Mouse (Mus musculus) adrenal gland, adult 2 months (tissue): ENCODE results near the gene Nek4. TPM values are rescaled to one million over a fixed set of nuclear protein-coding genes. Genes with fewer than 3 reads are reported as not detected.

Source experiments
- DNase-seq: peaks from one replicate; pipeline ENCODE4 v3.0.0; 2021
- polyA plus RNA-seq: library from polyadenylated mRNA; depleted of rRNA; stranded (reverse); fragments of >200 nt; gene quantifications from 2 replicates; pipeline ENCODE4 v1.2.3, GENCODE M21; 2012; rRNA removed
- total RNA-seq, 2 experiments: library from RNA; stranded (reverse); gene quantifications; 2 replicates each; pipeline ENCODE4 v1.2.3; 2021

Nek4 gene
- total and polyA plus RNA-seq, 3 experiments = 5.5 to 13.3 (median 10.2) TPM

DNA sequence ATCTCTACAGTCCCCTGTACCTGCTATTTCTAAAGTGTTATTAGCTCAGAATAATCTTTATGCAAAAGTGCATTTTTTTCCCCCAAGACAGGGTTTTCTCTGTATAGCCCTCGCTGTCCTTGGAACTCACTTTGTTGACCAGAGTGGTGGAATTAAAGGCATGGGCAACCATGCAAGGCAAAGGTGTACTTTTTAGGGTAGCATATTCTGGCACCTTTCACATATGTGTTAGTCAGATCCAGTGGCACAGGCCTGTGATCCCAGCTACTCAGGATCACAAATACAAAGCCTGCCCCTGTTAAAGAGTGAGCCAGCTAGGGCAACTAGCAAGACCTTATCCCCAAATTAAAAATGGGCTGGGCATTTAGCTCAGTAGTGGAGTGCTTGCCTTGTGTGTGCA, 9.2 kb downstream of the Nek4 start:
- DNase-seq = no peak

DNA sequence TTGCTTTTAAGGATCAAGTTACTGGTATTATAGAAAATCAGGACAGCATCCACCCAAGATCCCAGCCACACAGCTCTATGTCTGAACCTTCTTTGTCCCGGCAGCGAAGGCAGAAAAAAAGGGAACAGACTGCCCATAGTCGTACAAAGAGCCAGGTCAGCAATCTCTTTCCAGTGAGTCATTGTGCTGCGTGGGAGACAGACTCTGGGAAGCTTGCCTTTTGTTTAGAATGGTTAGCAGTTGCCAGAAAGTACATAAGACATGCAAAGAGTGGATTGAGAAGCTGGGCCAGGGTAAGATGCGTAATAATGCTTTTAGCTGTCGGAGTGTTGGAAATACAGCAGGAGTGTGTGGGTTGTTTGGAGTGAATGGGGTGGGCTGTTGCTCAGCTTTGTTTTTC, 23.0 kb downstream of the Nek4 start:
- peak; percentile 53 for DNase-seq

DNA sequence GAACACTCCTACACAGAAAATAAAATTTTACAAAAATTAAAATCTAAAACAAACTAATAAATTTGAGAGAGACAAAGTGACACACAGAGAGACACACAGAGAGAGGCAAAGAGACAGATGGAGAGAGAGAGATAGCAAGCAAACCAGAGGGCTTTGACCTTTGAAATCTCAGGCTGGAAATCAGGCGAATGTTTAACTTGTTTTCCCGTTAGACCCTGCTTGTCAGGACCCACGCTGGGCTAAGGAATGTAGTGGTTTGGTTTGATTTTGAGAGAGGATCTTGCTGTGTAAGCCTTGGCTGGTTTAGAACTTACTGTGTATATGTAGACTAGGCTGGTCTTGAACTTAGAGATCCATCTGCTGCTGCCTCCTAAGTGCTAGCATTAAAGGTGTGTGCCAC, 25.0 kb downstream of the Nek4 start:
- no peak for DNase-seq

DNA sequence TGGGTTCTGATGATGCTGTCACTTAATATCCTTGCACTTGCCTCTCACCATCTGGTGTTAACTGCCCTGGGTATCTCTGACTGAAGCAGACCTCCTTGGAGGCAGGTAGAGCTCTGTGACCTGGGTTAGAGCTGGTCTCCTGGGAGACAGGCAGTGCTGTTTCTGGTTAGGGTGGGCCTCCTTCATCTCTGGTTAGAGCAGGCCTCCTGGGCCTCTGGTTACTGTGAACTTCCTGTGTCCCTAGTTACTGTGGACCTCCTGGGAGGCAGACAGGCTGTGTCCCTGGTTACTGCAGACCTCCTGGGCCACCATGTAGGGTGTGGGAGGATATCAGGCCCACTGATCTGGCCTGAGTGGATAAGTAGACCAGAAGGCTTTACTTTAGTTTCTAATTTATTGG, 45.2 kb downstream of the Nek4 start:
- no peak for DNase-seq

DNA sequence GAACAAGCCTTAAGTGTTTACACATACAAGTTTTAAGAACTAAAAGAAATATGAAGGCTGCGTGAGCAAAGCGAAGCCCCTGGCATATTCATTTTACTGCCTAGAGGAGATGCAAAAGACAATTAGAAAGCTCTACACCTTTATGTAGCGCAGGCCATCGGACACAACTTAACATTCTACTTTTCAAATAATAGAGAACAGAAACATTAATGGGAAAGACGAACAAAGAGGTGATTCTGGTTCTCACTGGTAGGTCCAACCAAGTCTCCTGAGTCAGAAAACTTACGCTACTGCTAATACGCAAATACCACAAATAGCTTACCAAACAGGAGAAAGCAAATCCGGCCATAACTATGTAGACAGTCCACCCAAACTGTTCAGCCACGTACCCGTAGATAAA, 49.2 kb downstream of the Nek4 start:
- DNase-seq = no peak

DNA sequence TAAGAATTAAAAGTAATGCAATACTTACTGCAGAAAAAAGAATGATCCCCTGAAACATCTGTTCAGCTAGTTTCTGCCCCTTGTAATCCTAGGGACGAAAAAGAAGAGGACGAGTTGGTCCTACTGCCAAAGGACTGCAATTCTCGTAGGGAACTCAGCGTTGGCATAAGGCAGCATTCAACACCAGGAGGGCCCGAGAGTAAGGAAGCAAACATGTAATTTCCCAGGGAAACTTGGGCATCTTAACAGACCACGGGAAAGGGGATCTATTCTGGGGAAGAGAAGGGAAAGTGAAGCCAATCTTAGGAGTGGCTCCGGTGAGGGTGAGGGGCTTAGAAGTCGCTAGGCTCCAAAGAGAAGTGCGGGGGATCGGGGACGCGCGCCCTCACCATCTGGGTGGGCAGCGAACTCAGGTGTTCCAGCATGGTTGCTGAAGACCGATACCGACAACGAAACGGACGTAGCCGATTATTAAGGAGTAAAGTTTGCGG, 49.7 kb downstream of the Nek4 start:
- DNase-seq = no peak

DNA sequence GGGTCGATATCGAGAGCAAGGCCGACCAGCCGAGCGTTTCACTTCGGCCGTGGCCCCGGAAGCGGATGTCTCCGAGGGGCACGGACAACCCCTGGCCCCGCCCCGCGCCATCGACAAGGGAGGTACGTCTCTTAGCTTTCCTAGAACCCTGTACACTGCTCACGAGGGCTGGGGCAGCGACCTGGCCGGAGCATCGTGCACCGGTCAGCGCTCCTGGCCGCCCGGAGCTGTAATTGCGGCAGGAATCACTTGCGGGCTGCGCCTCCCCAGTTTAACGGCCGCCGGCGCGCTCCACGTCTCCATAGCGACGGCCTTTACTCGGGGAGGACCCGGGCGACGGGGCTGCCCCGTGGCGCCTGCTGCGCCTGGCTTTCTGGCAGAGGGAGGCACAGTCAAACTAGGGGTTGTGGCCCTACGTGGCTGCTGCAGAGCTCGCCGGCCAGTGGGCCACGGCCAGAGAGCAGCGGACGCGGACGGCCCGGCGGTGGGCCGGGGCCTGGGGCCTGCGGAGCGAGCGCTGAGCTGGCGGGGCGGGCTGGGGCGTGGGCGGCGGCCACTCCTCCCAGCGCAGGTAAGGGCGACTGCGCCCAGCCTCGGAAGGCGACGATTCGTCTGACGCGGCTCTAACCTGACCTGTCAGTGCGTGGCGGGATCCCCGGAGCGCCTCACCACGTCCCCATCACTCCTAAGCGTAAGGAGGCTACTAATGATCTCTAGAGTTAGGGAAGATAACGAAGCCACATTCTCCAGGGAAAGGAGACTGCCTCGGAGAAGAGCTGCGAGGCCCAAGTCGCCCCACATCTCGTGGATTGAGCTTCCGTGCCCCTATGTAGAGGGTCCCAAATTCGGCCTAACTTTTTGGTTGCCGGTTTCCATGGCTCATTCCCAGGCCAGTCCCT, 50.4 kb downstream of the Nek4 start, which contains the start of the genes Glt8d1 and Spcs1:
Gene Glt8d1, plus strand, starts transcription at position 94 of the 899 bp plus-strand sequence.
Gene Spcs1, minus strand, starts transcription at position 366 of the 899 bp plus-strand sequence.
- peak; percentile 94 for DNase-seq

DNA sequence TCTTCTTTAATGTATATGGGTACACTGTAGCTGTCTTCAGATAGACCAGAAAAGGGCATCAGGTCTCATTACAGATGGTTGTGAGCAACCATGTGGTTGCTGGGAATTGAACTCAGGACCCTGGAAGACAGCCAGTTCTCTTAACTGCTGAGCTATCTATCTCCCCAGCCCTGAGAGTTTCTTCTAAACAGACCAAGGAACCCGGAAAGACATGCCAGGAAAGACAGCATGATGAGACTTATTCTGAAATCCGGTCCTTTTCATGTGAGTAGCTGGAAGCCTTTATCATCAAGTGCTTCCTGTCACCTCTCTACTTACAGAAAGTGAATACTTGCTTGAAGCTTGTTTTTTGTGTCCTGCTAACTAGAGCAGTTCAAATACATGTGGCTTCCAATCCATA, 53.4 kb downstream of the Nek4 start:
- DNase-seq = no peak

DNA sequence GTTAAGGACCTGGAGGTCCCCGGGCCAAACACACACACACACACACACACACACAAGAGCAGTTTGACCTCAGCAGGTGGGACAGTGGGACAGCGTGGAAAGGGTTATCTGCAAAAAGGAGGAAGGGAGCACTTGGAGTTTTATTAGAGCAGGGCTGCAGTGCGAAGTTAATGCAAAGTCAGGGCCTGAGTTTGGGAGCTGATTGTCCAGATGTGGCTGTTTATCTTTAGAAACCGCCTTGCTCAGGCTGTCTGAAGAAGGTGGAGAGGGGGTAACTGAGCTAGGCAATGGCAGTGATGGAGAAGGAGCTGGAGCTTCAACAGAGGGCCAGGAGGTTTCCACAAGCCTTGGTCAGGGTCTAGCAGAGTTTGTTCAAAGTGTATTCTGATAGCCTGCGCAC, 55.6 kb downstream of the Nek4 start:
- DNase-seq = no peak

DNA sequence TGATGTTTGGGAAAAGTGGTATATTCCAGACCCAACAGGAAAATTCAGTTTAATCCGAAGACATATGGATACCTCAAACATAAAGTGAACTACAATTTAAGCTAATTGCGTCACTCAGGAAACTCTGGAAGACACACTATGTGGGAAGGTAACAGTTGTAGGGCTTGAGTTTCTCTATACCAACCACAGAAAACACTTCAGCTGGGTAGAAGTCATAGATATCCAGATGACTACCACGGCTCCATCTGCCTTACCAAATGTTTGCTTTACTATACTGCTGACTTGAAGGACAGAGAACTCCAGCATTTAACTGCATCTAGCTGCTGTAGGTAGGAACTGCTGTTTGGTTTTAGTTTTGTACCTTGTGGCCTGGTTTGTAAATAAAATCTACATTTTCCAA, 60.4 kb downstream of the Nek4 start:
- no peak for DNase-seq

DNA sequence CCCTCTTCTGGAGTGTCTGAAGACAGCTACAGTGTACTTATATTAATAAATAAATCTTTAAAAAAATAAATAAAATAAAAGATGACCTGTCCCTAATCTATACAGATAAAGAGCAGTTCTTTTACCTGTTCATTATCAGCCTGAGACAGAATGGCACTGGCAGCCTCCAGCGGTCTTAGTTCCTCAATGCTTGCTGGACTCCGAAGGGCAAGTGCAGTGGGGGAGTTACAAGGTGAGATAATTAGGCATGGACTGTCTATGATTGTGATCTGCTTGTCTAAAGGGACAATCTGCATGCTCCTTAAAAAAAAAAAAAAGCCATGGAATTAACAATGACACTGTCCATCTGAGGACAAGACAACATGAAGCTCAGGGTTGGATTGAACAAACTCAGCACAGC, 62.8 kb downstream of the Nek4 start:
- DNase-seq = no peak

DNA sequence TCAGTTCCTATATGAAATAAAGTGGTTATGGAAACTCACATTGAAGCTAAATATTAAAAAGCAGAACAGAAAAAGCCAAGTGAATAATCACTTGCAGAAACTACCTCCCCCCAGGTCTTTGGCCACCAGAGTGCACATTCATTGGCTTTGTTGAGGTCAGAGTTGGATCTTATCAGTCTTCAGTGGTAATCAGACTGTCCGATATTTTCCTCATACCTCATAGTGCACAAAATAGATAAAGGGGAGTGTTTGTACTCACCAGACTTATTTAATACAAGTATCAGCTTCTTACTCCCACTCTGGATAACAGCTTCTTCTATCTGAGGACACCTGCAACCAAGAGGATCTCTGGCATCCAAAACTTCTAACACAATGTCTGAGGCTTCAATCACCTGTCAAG, 64.9 kb downstream of the Nek4 start:
- DNase-seq = no peak

DNA sequence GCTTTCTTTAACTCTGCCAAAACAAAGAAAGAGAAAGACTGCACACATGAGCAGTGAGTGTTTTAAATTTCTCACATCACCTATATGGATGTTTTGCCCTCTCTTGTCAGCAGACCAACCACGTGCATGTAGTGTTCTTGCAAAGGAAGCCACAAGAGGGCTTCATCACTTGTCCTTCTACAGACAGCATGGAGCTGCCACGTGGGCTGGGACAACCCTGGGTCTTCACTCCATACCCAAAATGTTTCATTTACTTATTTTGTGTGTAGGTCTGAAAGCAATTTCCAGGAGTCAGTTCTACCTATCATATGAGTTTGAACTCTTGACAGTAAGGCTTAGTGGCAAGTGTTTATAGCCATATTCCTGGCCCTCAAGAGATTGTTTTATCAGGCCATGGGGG, 66.7 kb downstream of the Nek4 start:
- peak; percentile 42 for DNase-seq

DNA sequence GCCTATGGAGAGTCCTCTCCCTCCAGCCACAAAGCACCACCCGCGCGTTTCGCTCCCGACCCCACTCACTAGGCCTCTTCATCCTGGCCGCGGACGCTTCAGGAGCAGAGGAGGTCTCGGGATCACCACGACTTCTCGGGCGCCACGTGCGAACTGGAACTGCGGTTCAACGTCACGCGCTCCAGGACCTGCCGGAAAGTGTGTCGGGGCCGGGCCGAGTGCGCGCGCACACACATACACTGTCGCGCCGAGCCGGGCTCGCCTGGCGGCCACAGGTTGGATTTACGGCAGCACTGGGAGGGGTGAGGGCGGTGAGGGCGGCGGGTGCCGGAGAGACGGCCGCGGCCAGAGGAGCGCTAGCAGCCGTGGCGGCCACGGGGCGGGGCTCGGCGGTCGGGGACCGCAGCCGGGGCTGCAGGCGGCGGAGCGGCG, 67.7 kb downstream of the Nek4 start, which contains the start of the genes Pbrm1 and Gnl3:
Gene Pbrm1, plus strand, starts transcription at position 279 of the 432 bp plus-strand sequence.
Gene Gnl3, minus strand, starts transcription at position 293 of the 432 bp plus-strand sequence.
- DNase-seq = peak; percentile 98

DNA sequence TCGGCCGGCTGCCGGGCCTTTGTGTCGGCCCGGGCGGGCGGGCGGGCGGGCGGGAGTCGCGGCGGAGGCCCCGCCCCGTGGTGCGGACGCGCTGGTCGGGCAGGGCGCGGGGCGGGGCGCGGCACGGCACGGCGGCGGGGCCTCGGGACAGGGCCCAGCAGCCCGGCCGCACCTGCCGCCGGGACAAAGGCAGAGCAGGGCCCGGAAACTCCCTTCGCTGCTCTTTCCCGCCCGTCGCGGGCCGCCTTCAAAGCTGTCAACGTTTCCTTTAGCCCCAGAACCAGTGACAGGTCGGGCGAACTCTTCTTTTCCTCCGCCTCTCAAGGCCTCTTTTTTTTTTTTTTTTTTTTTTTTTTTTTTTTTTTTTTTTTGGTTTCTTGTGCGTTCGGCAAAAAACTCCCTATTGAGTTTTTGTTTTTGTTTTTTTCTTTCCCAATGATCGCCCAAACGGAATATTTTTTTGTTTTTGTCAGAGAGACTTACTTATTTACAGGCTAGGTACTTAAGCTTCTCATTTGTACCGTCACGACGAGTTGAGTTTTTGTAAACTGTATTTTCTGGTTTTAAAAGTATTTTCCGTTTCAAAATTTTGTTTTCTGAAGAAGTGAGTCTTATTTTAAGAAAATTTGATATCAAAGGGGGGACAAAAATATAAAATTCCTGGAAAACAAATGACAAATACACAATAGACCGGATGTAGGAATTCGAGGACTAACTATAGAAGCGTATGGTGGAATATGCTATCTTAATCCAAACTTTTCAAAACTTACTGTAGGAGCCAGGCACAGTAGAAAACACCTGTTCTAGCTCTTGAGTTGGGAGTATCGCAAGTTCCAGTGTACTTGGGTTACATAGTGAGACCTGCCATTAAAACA, 68.4 kb downstream of the Nek4 start:
- no peak for DNase-seq

DNA sequence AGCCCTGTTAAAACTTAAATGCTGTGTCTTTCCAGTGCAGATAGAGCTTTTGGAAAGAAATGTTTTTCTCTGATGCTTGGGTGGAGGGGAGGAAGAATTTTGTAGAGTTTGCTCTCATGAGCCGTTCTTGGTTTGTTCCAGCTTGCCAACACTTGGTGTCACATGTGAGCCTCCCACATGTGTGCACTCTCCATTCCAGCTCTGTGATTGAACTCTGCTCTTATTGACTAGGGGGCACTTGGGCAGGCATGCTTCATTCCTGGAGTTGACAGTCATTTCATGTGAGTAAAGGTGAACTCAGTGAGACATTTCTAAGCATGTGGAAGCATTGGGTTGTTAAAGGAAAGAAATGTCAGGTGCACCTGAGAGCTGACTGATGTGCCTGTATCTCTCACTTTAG, 71.4 kb downstream of the Nek4 start:
- DNase-seq = no peak

DNA sequence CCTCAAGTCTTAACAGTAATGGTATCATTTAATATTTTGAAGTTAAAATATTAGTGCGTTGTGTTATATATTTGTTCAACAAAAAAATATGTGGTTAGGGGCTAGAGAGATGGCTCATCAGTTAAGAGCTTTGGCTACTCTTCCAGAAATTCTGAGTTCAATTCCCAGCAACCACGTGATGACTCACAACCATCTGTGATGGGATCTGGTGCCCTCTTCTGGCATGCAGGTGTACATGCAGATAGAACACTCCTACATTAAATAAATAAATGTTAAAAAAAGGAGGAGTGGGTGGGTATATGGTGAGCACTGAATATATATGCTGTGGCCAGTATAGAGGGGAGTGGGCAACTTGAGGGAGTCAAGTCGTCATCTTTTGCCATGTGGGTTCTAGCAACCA, 74.6 kb downstream of the Nek4 start:
- no peak for DNase-seq

Other genes with a start within 250 kb of the Nek4 start
- 10 to 100 TPM; 20.9 to 27.0 TPM for gene Sfmbt1, start 236.5 kb upstream of the Nek4 start, total RNA-seq
- gene Sfmbt1, start 236.5 kb upstream of the Nek4 start, polyA plus RNA-seq = 0.66 and 0.81 TPM in 2 replicates
- gene Tmem110, start 125.8 kb upstream of the Nek4 start, total RNA-seq = 10 to 100 TPM; 16.0 to 24.6 TPM
- 21.6 and 22.1 TPM in 2 replicates for gene Tmem110, start 125.8 kb upstream of the Nek4 start, polyA plus RNA-seq
- gene Mustn1, start 72.2 kb upstream of the Nek4 start, total RNA-seq = 1 to 10 TPM; 1.8 to 5.3 TPM
- gene Mustn1, start 72.2 kb upstream of the Nek4 start, polyA plus RNA-seq = 3.6 and 3.8 TPM in 2 replicates
- gene Itih4, start 64.9 kb upstream of the Nek4 start, total RNA-seq = 10 to 100 TPM in 1 of 2 experiments, 1 to 10 TPM in 1; 6.2 to 12.7 TPM
- gene Itih4, start 64.9 kb upstream of the Nek4 start, polyA plus RNA-seq = 0.64 and 0.88 TPM in 2 replicates
- 1 to 10 TPM in 1 of 2 experiments, under 1 TPM in 1; 0.97 to 2.5 TPM for gene Itih3, start 27.6 kb upstream of the Nek4 start, total RNA-seq
- gene Itih3, start 27.6 kb upstream of the Nek4 start, polyA plus RNA-seq = 0.18 and 0.19 TPM in 2 replicates
- 1 to 10 TPM in 1 of 2 experiments, not detected in 1; 2.2 TPM for gene Itih1, start 8.1 kb upstream of the Nek4 start, total RNA-seq
- 0.37 TPM in 1 of 2 replicates, not detected in the other for gene Itih1, start 8.1 kb upstream of the Nek4 start, polyA plus RNA-seq
- 10 to 100 TPM; 40.9 to 50.7 TPM for gene Glt8d1, start 50.0 kb downstream of the Nek4 start, total RNA-seq
- 17.7 and 23.3 TPM in 2 replicates for gene Glt8d1, start 50.0 kb downstream of the Nek4 start, polyA plus RNA-seq
- 100 to 1,000 TPM; 234 to 254 TPM for gene Spcs1, start 50.3 kb downstream of the Nek4 start, total RNA-seq
- 60.5 and 69.4 TPM in 2 replicates for gene Spcs1, start 50.3 kb downstream of the Nek4 start, polyA plus RNA-seq
- 10 to 100 TPM; 45.7 to 48.9 TPM for gene Pbrm1, start 67.8 kb downstream of the Nek4 start, total RNA-seq
- 9.3 and 9.7 TPM in 2 replicates for gene Pbrm1, start 67.8 kb downstream of the Nek4 start, polyA plus RNA-seq
- 100 to 1,000 TPM in 1 of 2 experiments, 10 to 100 TPM in 1; 54.3 to 140 TPM for gene Gnl3, start 67.8 kb downstream of the Nek4 start, total RNA-seq
- gene Gnl3, start 67.8 kb downstream of the Nek4 start, polyA plus RNA-seq = 5.8 and 8.3 TPM in 2 replicates
- gene Smim4, start 177.6 kb downstream of the Nek4 start, total RNA-seq = 10 to 100 TPM; 71.2 to 84.4 TPM
- gene Smim4, start 177.6 kb downstream of the Nek4 start, polyA plus RNA-seq = 133 TPM in 2 replicates
- 10 to 100 TPM; 22.5 to 33.3 TPM for gene Nt5dc2, start 179.7 kb downstream of the Nek4 start, total RNA-seq
- 107 and 124 TPM in 2 replicates for gene Nt5dc2, start 179.7 kb downstream of the Nek4 start, polyA plus RNA-seq
- gene Stab1, start 217.3 kb downstream of the Nek4 start, total RNA-seq = 10 to 100 TPM; 55.8 to 67.6 TPM
- gene Stab1, start 217.3 kb downstream of the Nek4 start, polyA plus RNA-seq = 80.5 and 82.1 TPM in 2 replicates